Mouse (Mus musculus): ENCODE measurements around the gene Iqce. TPM values are rescaled to one million over a fixed set of nuclear protein-coding genes. Genes with fewer than 3 reads are reported as not detected.

Gene Iqce
- polyA plus RNA-seq, 1 experiment from 2014 or later: 29.7 TPM

DNA sequence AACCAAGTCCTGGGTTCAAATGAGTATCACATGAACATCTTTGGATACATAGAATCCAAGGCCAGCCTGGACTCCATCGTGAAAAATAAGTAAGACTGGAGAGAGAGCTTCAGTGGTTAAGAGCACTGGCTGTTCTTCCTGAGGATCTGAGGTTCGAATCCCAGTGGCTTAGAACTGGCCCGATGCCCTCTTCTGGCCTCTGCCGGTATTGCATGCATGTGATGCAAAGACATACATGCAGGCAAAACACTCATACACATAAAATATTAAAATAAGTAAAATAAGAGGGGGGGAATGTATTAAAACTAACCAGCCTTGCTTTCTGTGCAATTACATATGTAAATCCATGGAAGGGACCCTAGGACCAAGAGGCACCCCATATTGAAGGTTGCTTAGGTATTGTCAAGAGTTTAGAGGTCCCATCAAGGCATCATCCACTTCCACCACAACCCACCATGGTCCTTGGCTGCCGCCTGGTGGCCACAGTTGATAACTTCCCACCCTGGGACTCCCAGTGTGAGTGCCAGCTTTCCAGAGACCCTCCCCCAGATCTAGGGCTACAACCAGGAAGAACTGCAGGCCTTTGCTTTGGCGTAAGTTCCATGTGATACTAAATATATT, 82.9 kb downstream of the Iqce start:
- Histone ChIP-seq H3K27me3 (no peaks in the 10 kb centered on the region), H3K4me3 (no peak overlapping the region), H3K9ac (no peak overlapping the region), H3K36me3 (peaks cover 34% of the 10 kb centered on the region), H3K27ac (0 out of 2 replicates have a peak overlapping the region, but pooled peaks have one; percentile 8), H3K9me3 (no peaks in the 10 kb centered on the region), H3K4me2 (replicated peaks) (no peak overlapping the region), H3K4me1 (0 out of 2 replicates have a peak, but pooled peaks cover 8% of the 10 kb centered on the region)
- WGBS: 27% methylated on average over 6 of the region's 6 CpGs
- no peak for ATAC-seq (ENCODE audit: insufficient number of reproducible peaks, insufficient read depth, low FRiP score, low TSS enrichment)

DNA sequence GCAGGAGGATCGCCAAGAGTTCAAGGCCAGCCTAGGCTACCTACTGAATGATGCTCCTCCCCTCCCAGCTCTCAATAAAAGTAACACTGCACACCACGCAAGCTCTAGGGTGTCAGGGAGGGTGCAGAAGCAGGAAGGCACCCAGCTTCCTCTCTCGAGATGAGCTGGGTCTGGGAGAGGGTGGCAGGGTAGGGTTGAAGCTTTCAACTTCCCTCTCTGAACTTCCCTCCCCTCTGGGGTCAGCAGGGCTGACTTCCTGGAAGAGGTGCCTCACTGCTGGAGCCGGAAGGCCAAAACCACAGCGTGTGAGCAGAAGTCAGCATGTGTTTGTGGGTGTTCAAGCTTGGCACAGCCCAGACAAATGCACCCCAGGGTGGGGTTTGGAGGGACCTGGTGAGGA, 84.5 kb downstream of the Iqce start:
- Histone ChIP-seq H3K27me3 (peaks cover 4% of the 10 kb centered on the region), H3K4me3 (no peak overlapping the region), H3K9me3 (no peaks in the 10 kb centered on the region), H3K9ac (no peak overlapping the region), H3K4me1 (0 out of 2 replicates have a peak, but pooled peaks cover 8% of the 10 kb centered on the region), H3K4me2 (replicated peaks) (no peak overlapping the region), H3K36me3 (peaks cover 22% of the 10 kb centered on the region), H3K27ac (no peak overlapping the region)
- no peak for ATAC-seq (ENCODE audit: insufficient number of reproducible peaks, insufficient read depth, low FRiP score, low TSS enrichment)
- 75% methylated on average over 5 of the region's 5 CpGs for WGBS

DNA sequence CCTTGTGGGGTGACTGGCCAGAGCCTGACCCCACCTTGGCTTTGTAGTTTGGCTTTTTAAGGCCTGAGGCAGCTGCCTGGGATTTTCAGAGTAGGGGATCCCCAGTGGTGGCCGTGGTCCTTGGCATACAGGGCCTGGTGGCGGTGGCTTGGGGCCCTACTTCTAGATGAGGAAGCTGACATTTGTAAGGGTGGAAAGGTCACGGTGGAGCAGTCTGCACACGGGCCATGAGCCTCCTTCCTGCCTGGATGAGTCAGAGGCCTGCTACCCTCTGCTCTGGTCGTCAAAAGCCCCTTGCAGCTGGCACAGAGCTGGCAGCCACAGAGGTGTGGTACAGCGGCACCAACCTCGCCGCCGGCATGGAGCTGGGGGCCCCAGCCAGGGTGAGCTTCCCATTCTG, 85.5 kb downstream of the Iqce start:
- Histone ChIP-seq H3K9ac (no peak overlapping the region), H3K36me3 (peaks cover 11% of the 10 kb centered on the region), H3K27me3 (peaks cover 14% of the 10 kb centered on the region), H3K4me1 (peaks cover 17% of the 10 kb centered on the region), H3K9me3 (no peaks in the 10 kb centered on the region), H3K4me2 (replicated peaks) (no peak overlapping the region), H3K27ac (0 out of 2 replicates have a peak overlapping the region, but pooled peaks have one; percentile 2), H3K4me3 (no peak overlapping the region)
- no peak for ATAC-seq (ENCODE audit: insufficient number of reproducible peaks, insufficient read depth, low FRiP score, low TSS enrichment)
- 62% methylated on average over 9 of the region's 9 CpGs for WGBS

DNA sequence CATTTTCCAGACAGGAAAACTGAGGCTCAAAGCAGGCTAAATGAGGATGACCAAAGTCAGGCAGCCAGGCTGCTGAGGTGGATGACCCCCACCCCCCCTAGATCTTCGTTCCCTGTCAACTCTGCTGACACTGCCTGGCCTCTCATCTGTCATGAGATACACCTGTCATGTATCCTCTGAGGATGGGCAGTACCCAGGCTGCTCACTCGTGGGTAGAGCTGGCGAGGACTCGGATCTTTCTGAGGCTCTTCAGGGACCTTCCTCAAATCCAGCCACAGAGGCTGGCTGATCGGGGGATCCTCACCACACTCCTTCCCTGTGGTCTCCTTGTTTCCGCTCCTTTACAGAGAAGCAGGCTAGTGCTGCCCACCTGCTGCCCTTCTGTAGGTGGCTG, 86.1 kb downstream of the Iqce start:
- no peak overlapping the region for H3K4me3 ChIP-seq
- H3K9ac ChIP-seq: no peak overlapping the region
- ATAC-seq (ENCODE audit: insufficient number of reproducible peaks, insufficient read depth, low FRiP score, low TSS enrichment): no peak
- no peak overlapping the region for H3K4me2 ChIP-seq (replicated peaks)
- H3K4me1 ChIP-seq: peaks cover 17% of the 10 kb centered on the region
- H3K36me3 ChIP-seq: peaks cover 5% of the 10 kb centered on the region; the same call in 1 of the 2 replicates
- peaks cover 20% of the 10 kb centered on the region for H3K27me3 ChIP-seq
- H3K9me3 ChIP-seq: no peaks in the 10 kb centered on the region
- WGBS: 85% methylated on average over 6 of the region's 6 CpGs
- H3K27ac ChIP-seq: 0 out of 2 replicates have a peak overlapping the region, but pooled peaks have one; percentile 2

DNA sequence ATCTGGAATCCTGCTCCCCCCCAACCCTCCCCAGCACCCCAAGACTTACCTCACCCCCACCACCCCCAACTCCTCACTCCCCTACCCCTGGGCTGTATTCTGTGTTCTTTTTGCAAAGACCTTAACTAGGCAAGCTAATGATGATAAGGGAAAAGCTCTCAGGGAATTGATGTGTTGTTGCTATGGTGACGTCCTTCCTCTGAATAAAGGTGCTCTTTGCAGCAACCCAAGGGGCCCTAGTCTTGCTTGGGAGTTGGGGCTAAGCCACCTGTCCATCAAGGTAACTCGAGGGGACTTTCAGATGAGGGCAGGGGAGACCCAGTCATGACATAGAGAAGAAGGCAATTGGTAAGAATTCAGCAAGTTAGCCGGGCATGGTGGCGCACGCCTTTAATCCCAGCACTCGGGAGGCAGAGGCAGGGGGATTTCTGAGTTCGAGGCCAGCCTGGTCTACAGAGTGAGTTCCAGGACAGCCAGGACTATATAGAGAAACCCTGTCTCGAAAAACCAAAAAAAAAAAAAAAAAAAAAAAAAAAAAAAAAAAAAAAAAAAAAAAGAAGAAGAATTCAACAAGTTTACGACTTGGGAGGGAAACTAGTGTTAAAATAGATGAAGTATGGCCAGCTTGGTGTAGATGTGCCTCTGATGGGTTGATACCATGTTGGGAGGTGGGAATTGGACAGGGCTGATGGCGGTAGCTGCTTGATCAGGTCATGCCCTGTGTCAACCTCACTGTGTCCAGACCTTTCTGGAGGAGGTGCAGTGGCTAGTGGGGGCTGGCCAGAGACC, 86.7 kb downstream of the Iqce start:
- H3K27ac ChIP-seq: no peak overlapping the region
- no peaks in the 10 kb centered on the region for H3K9me3 ChIP-seq
- H3K9ac ChIP-seq: no peak overlapping the region
- ATAC-seq (ENCODE audit: insufficient number of reproducible peaks, insufficient read depth, low FRiP score, low TSS enrichment): no peak
- H3K27me3 ChIP-seq: peaks cover 26% of the 10 kb centered on the region
- H3K4me2 ChIP-seq (replicated peaks): no peak overlapping the region
- 0 out of 2 replicates have a peak, but pooled peaks cover 5% of the 10 kb centered on the region for H3K36me3 ChIP-seq
- H3K4me3 ChIP-seq: no peak overlapping the region
- H3K4me1 ChIP-seq: peaks cover 22% of the 10 kb centered on the region
- 80% methylated on average over 10 of the region's 10 CpGs for WGBS

DNA sequence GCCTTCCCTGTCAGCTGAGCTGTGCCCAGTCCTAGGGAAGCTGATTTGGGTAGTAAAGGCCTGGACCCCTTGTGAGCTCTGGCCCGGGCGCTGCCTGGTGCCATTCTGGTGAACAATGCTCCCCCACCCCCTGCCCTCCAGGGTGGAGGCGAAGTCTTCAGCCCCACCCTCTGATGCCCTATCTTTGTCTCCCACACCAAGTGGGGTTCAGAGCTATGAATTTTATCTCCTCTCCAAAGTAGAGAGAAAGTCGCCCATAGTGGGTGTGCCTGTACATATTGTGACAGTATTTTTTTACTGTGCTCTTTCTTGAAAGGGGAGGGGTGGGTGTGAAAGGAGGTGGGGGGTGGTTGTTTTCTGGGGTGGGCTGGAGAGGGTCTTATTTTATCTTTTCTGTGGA, 87.3 kb downstream of the Iqce start:
- no peak overlapping the region for H3K27ac ChIP-seq
- H3K36me3 ChIP-seq: 0 out of 2 replicates have a peak, but pooled peaks cover 5% of the 10 kb centered on the region
- no peak overlapping the region for H3K9ac ChIP-seq
- no peak overlapping the region for H3K4me2 ChIP-seq (replicated peaks)
- 90% methylated on average over 4 of the region's 4 CpGs for WGBS
- ATAC-seq (ENCODE audit: insufficient number of reproducible peaks, insufficient read depth, low FRiP score, low TSS enrichment): no peak
- H3K4me1 ChIP-seq: peaks cover 29% of the 10 kb centered on the region
- no peaks in the 10 kb centered on the region for H3K9me3 ChIP-seq
- no peak overlapping the region for H3K4me3 ChIP-seq
- peaks cover 33% of the 10 kb centered on the region for H3K27me3 ChIP-seq

DNA sequence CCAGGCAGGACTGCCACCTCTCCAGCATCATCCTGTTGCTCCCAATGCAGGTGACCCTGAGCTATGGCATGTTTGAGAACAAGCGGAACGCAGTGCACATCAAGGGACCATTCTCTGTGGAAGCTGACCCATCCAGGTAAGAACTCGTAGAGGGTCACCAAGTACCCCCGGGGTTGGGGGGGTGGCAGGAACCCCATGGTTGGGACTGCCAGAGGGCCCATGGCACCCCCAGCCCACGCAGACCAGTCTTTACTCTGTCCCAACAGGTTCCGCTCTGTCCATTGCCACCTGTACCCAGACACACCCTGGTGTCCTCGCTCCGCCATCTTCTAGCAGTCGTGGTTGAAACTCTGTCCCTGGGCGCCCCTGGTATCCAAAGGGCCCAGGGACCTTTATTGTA, 88.0 kb downstream of the Iqce start:
- WGBS: 92% methylated on average over 10 of the region's 10 CpGs
- no peak overlapping the region for H3K27ac ChIP-seq
- no peak overlapping the region for H3K4me3 ChIP-seq
- H3K27me3 ChIP-seq: peaks cover 40% of the 10 kb centered on the region
- no peak overlapping the region for H3K9ac ChIP-seq
- no peaks in the 10 kb centered on the region for H3K9me3 ChIP-seq
- peaks cover 36% of the 10 kb centered on the region for H3K4me1 ChIP-seq
- ATAC-seq (ENCODE audit: insufficient number of reproducible peaks, insufficient read depth, low FRiP score, low TSS enrichment): no peak
- 0 out of 2 replicates have a peak, but pooled peaks cover 5% of the 10 kb centered on the region for H3K36me3 ChIP-seq
- no peak overlapping the region for H3K4me2 ChIP-seq (replicated peaks)

DNA sequence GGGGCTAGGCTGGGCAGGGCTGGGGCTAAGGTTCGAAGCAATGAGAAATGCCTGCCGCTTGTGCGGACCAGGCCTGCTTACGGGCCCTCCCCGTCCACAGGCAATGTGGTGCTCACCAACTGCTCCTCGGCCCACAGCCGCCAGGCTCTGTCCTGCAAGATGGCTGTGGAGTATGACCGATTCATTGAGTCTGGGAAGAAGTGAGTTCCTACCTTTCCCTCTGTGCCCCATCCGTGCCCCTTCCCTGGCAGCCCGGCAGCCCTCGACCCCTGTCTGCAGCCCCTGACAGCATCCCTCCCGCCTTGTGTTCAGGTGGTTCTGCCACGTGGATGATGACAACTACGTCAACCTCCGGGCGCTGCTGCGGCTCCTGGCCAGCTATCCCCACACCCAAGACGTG, 90.0 kb downstream of the Iqce start:
- peak overlapping the region; percentile 17; the same call in 1 of the 2 replicates for H3K9ac ChIP-seq
- peak overlapping the region; percentile 76 for H3K4me2 ChIP-seq (replicated peaks)
- H3K36me3 ChIP-seq: 0 out of 2 replicates have a peak, but pooled peaks cover 5% of the 10 kb centered on the region
- 44% methylated on average over 18 of the region's 18 CpGs for WGBS
- no peaks in the 10 kb centered on the region for H3K9me3 ChIP-seq
- peaks cover 58% of the 10 kb centered on the region for H3K27me3 ChIP-seq
- no peak for ATAC-seq (ENCODE audit: insufficient number of reproducible peaks, insufficient read depth, low FRiP score, low TSS enrichment)
- H3K4me3 ChIP-seq: peak overlapping the region; percentile 53
- H3K4me1 ChIP-seq: peaks cover 52% of the 10 kb centered on the region
- peak overlapping the region; percentile 85; the same call in 1 of the 2 replicates for H3K27ac ChIP-seq

Other genes with a start within 250 kb of the Iqce start
- gene Chst12, start 196.8 kb downstream of the Iqce start, polyA plus RNA-seq (2016; fragmentation: Nextera tagmentation; extraction: Ambion mirVana): 17.5 and 18.9 TPM in 2 replicates
- gene Grifin, start 137.3 kb downstream of the Iqce start, polyA plus RNA-seq (2016; fragmentation: Nextera tagmentation; extraction: Ambion mirVana): 0.53 and 1.1 TPM in 2 replicates
- gene Lfng, start 95.1 kb downstream of the Iqce start, polyA plus RNA-seq (2016; fragmentation: Nextera tagmentation; extraction: Ambion mirVana): 14.0 and 14.2 TPM in 2 replicates
- 60.6 and 62.6 TPM in 2 replicates for gene Ttyh3, start 53.3 kb downstream of the Iqce start, polyA plus RNA-seq (2016; fragmentation: Nextera tagmentation; extraction: Ambion mirVana)
- gene Brat1, start 2.6 kb upstream of the Iqce start, polyA plus RNA-seq (2016; fragmentation: Nextera tagmentation; extraction: Ambion mirVana): 23.8 and 24.5 TPM in 2 replicates
- gene Amz1, start 21.7 kb upstream of the Iqce start, polyA plus RNA-seq (2016; fragmentation: Nextera tagmentation; extraction: Ambion mirVana): 0.74 and 1.4 TPM in 2 replicates
- 30.5 and 57.8 TPM in 2 replicates for gene Gna12, start 128.1 kb upstream of the Iqce start, polyA plus RNA-seq (2016; fragmentation: Nextera tagmentation; extraction: Ambion mirVana)